Mouse (Mus musculus) cortical plate, adult 2 months (tissue): ENCODE data around the gene Fgb.

Experiments
- CTCF ChIP-seq: fragments of 200-500 bp; IDR thresholded peaks from 2 replicates; pipeline ENCODE4 v1.5.1; 2011; ENCODE audit warnings: mild to moderate bottlenecking, control low read depth, low read length; ENCODE audit not compliant: insufficient read depth; ENCODE audit errors: extremely low read depth
- POLR2A ChIP-seq: fragments of 200-500 bp; IDR thresholded peaks from 2 replicates; pipeline ENCODE4 v1.6.1; 2011; ENCODE audit warnings: mild to moderate bottlenecking, low read length, control low read depth; ENCODE audit not compliant: insufficient read depth; ENCODE audit errors: extremely low read depth

DNA sequence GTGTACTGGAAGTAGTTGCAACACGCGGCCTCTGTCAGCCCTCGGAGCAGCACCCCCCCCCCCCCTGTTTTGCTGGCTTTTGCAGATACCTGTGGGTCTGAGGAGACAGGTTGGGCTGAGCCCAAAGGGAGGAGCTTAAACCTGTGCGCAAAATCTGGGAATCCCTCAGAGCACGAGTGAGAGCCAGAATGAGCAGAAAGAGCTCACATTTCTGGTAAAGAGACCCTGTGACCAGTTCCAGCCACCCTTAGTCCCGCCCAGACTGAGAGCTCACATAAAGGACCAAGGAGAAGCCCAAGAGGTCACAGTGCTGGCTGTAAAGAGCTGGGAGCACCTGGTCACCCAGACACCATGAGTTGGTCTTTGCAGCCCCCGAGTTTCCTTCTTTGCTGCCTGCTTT is 42.1 kb downstream of the Fgb start, which contains the start of gene Fgg:
- TF ChIP-seq POLR2A (no peak), CTCF (no peak)
